Mouse (Mus musculus) mouse trophoblast stem cell (cell line): ENCODE measurements at regions not wholly inside any gene's neighbourhood (a gene's known extent, or its start where the extent isn't known, plus 50 kb on each side); places are given as distances from the start of the nearest gene placed in this dataset.

ENCODE experiments used
- in situ Hi-C, 2 experiments: fragments of 300-500 bp; cut with MseI, MboI; formaldehyde crosslinking; loops; 2 replicates in 1 of 2; 3 replicates in 1 of 2; pipeline ENCODE4 v1.15.1; 2025

- in situ Hi-C loops: no loop called here
Observed at GRCm38 (mm10) chr2:64706646-64707177, 318.1 kb downstream of the Grb14 start.

- in situ Hi-C loops: no loop called here
Observed at GRCm38 (mm10) chr2:64695974-64696373, 328.8 kb downstream of the Grb14 start.

- in situ Hi-C loops: no loop called here
Observed at GRCm38 (mm10) chr2:64691444-64691843, 333.3 kb downstream of the Grb14 start.

- in situ Hi-C loops: no loop called here
Observed at GRCm38 (mm10) chr2:64690996-64691395, 333.8 kb downstream of the Grb14 start.

GRCm38 (mm10) chr2:64686781-64687180, 338.0 kb downstream of the Grb14 start:
- in situ Hi-C loops: no loop called here

- in situ Hi-C loops: no loop called here
Observed at GRCm38 (mm10) chr2:64649614-64650013, 375.2 kb downstream of the Grb14 start.

GRCm38 (mm10) chr2:64616931-64617330, 407.9 kb downstream of the Grb14 start:
- in situ Hi-C loops: no loop called here

- in situ Hi-C loops: no loop called here
Observed at GRCm38 (mm10) chr2:64606864-64607263, 417.9 kb downstream of the Grb14 start.

- in situ Hi-C loops: no loop called here
Observed at GRCm38 (mm10) chr2:64582258-64582657, 442.5 kb downstream of the Grb14 start.

GRCm38 (mm10) chr2:64536032-64536431, 438.2 kb upstream of the Fign start:
- in situ Hi-C loops: no loop called here

- in situ Hi-C loops: no loop called here
Observed at GRCm38 (mm10) chr2:64535351-64535851, 437.6 kb upstream of the Fign start.

GRCm38 (mm10) chr2:64534869-64535268, 437.0 kb upstream of the Fign start:
- in situ Hi-C loops: no loop called here

- in situ Hi-C loops: no loop called here
Observed at GRCm38 (mm10) chr2:64534344-64534743, 436.5 kb upstream of the Fign start.

- in situ Hi-C loops: no loop called here
Observed at GRCm38 (mm10) chr2:64522722-64523121, 424.9 kb upstream of the Fign start.

- in situ Hi-C loops: no loop called here
Observed at GRCm38 (mm10) chr2:64522233-64522632, 424.4 kb upstream of the Fign start.

GRCm38 (mm10) chr2:64495725-64496124, 397.9 kb upstream of the Fign start:
- in situ Hi-C loops: no loop called here

- in situ Hi-C loops: loop anchor here (25.0 kb wide), 2 partner anchors 779 to 954 kb away; no protein-coding TSS in a partner anchor
Observed at GRCm38 (mm10) chr2:64466412-64466970, 368.7 kb upstream of the Fign start.

- in situ Hi-C loops: loop anchor here (25.0 kb wide), 2 partner anchors 775 to 950 kb away; no protein-coding TSS in a partner anchor
Observed at GRCm38 (mm10) chr2:64462466-64463114, 364.8 kb upstream of the Fign start.

- in situ Hi-C loops: loop anchor here (25.0 kb wide), 2 partner anchors 775 to 950 kb away; no protein-coding TSS in a partner anchor
Observed at GRCm38 (mm10) chr2:64462041-64462440, 364.2 kb upstream of the Fign start.

GRCm38 (mm10) chr2:64461636-64462035, 363.8 kb upstream of the Fign start:
- in situ Hi-C loops: loop anchor here (25.0 kb wide), 2 partner anchors 774 to 949 kb away; no protein-coding TSS in a partner anchor

- in situ Hi-C loops: loop anchor here (25.0 kb wide), 2 partner anchors 771 to 946 kb away; no protein-coding TSS in a partner anchor
Observed at GRCm38 (mm10) chr2:64458171-64458570, 360.3 kb upstream of the Fign start.

- in situ Hi-C loops: loop anchor here (25.0 kb wide), 2 partner anchors 765 to 940 kb away; no protein-coding TSS in a partner anchor
Observed at GRCm38 (mm10) chr2:64452690-64453089, 354.9 kb upstream of the Fign start.
